Mouse (Mus musculus) ES-Bruce4 (cell line): ENCODE data around the gene Cyp2d10. TPM values are rescaled to one million over a fixed set of nuclear protein-coding genes. Genes with fewer than 3 reads are reported as not detected.

ENCODE experiments used
- H3K27ac ChIP-seq: 2 replicates; pipeline ENCODE4 v1.5.1; 2012; ENCODE audit warnings: low read length, inconsistent platforms; ENCODE audit not compliant: insufficient read depth
- H3K27me3 ChIP-seq: 2 replicates; pipeline ENCODE4 v1.6.1; 2012; ENCODE audit warnings: mild to moderate bottlenecking, low read length, inconsistent platforms; ENCODE audit not compliant: control insufficient read depth, poor library complexity, insufficient read depth, severe bottlenecking
- H3K36me3 ChIP-seq: 2 replicates; pipeline ENCODE4 v1.6.1; 2012; ENCODE audit warnings: inconsistent platforms, mild to moderate bottlenecking, low read length, moderate library complexity; ENCODE audit not compliant: control insufficient read depth, poor library complexity, insufficient read depth, severe bottlenecking
- H3K4me1 ChIP-seq: one replicate; pipeline ENCODE4 v1.8.1; 2011; ENCODE audit warnings: low read length; ENCODE audit not compliant: control insufficient read depth, insufficient read depth
- H3K4me3 ChIP-seq: 2 replicates; pipeline ENCODE4 v1.5.1; 2011; ENCODE audit warnings: low read depth, mild to moderate bottlenecking, low read length
- H3K9ac ChIP-seq: 2 replicates; pipeline ENCODE4 v1.6.1; 2012; ENCODE audit warnings: low read depth, mild to moderate bottlenecking, inconsistent platforms; ENCODE audit not compliant: poor library complexity, severe bottlenecking
- H3K9me3 ChIP-seq: replicated peaks from 2 replicates; pipeline ENCODE4 v1.6.1; 2012; ENCODE audit warnings: mild to moderate bottlenecking, low read length, inconsistent platforms; ENCODE audit not compliant: control insufficient read depth, poor library complexity, insufficient read depth, severe bottlenecking
- CTCF ChIP-seq: IDR thresholded peaks from one replicate; pipeline ENCODE4 v1.8.1; 2011; ENCODE audit warnings: low read depth, low read length
- EP300 ChIP-seq: IDR thresholded peaks from 2 replicates; pipeline ENCODE4 v1.6.1; 2011; ENCODE audit warnings: low read depth, low read length; ENCODE audit not compliant: insufficient read depth
- POLR2A ChIP-seq: IDR thresholded peaks from one replicate; pipeline ENCODE4 v1.8.1; 2011; ENCODE audit warnings: low read length; ENCODE audit not compliant: insufficient read depth
- polyA plus RNA-seq: library from polyadenylated mRNA; stranded (reverse); fragments of >200 nt; gene quantifications from 2 replicates; pipeline ENCODE4 v1.2.4, GENCODE M21; 2011; ENCODE audit warnings: low read depth; ENCODE audit not compliant: missing spikeins, insufficient read depth, insufficient read length

Cyp2d10 gene
- polyA plus RNA-seq, 1 experiment, result not detected

GRCm38 (mm10) chr15:82378261-82379180, 28.5 kb downstream of the Cyp2d10 start:
- TF ChIP-seq CTCF, result no peak
- TF ChIP-seq EP300, result no peak
- no peak for TF ChIP-seq POLR2A
- 0 out of 2 replicates have a peak, but pooled peaks cover 6% of the 10 kb centered on the region for H3K9me3 ChIP-seq
- H3K27me3 ChIP-seq, result no peaks in the 10 kb centered on the region
- H3K36me3 ChIP-seq, result no peaks in the 10 kb centered on the region
- H3K4me3 ChIP-seq, result no peak overlapping the region
- H3K9ac ChIP-seq, result no peak overlapping the region
- no peaks in the 10 kb centered on the region for H3K4me1 ChIP-seq
- H3K27ac ChIP-seq, result no peak overlapping the region

GRCm38 (mm10) chr15:82377701-82378100, 29.3 kb downstream of the Cyp2d10 start:
- Histone ChIP-seq H3K36me3 (no peaks in the 10 kb centered on the region), H3K27ac (no peak overlapping the region), H3K9ac (no peak overlapping the region), H3K4me3 (no peak overlapping the region), H3K4me1 (no peaks in the 10 kb centered on the region), H3K9me3 (0 out of 2 replicates have a peak, but pooled peaks cover under 1% of the 10 kb centered on the region), H3K27me3 (no peaks in the 10 kb centered on the region)
- TF ChIP-seq POLR2A, result no peak
- TF ChIP-seq EP300, result no peak
- TF ChIP-seq CTCF, result no peak

- no peaks in the 10 kb centered on the region for H3K27me3 ChIP-seq
- H3K36me3 ChIP-seq, result no peaks in the 10 kb centered on the region
- H3K4me1 ChIP-seq, result no peaks in the 10 kb centered on the region
- H3K9me3 ChIP-seq, result no peaks in the 10 kb centered on the region
- H3K9ac ChIP-seq, result no peak overlapping the region
- no peak for TF ChIP-seq CTCF
- no peak for TF ChIP-seq EP300
- no peak for TF ChIP-seq POLR2A
- no peak overlapping the region for H3K27ac ChIP-seq
- no peak overlapping the region for H3K4me3 ChIP-seq
These were observed 30.4 kb downstream of the Cyp2d10 start for GRCm38 (mm10) chr15:82376393-82377138.

GRCm38 (mm10) chr15:82375855-82376254, 31.1 kb downstream of the Cyp2d10 start:
- no peaks in the 10 kb centered on the region for H3K36me3 ChIP-seq
- no peaks in the 10 kb centered on the region for H3K27me3 ChIP-seq
- no peaks in the 10 kb centered on the region for H3K4me1 ChIP-seq
- no peak overlapping the region for H3K9ac ChIP-seq
- TF ChIP-seq CTCF (no peak), POLR2A (no peak), EP300 (no peak)
- no peaks in the 10 kb centered on the region for H3K9me3 ChIP-seq
- no peak overlapping the region for H3K27ac ChIP-seq
- no peak overlapping the region for H3K4me3 ChIP-seq

- no peaks in the 10 kb centered on the region for H3K4me1 ChIP-seq
- no peak overlapping the region for H3K27ac ChIP-seq
- no peak overlapping the region for H3K4me3 ChIP-seq
- H3K36me3 ChIP-seq, result no peaks in the 10 kb centered on the region
- H3K9ac ChIP-seq, result no peak overlapping the region
- no peaks in the 10 kb centered on the region for H3K27me3 ChIP-seq
- no peaks in the 10 kb centered on the region for H3K9me3 ChIP-seq
- no peak for TF ChIP-seq CTCF
- no peak for TF ChIP-seq EP300
- no peak for TF ChIP-seq POLR2A
These were observed 32.6 kb downstream of the Cyp2d10 start for GRCm38 (mm10) chr15:82374437-82374836.
